Mouse (Mus musculus): ENCODE data around the gene 2310034G01Rik.
A peak's percentile ranks its signal among the peaks of the same experiment; 100 is the strongest.

2310034G01Rik gene

GRCm38 (mm10) chr19:46350168-46350932, at the start of gene 2310034G01Rik:
2310034G01Rik (minus strand) TSS chr19:46350302.
- no peak for DNase-seq

- DNase-seq = no peak
Measured at GRCm38 (mm10) chr19:46399886-46400285, 49.8 kb upstream of the 2310034G01Rik start.

- no peak for DNase-seq
Measured at GRCm38 (mm10) chr19:46399372-46399771, 49.3 kb upstream of the 2310034G01Rik start.

- DNase-seq = no peak
Measured at GRCm38 (mm10) chr19:46398401-46398800, 48.3 kb upstream of the 2310034G01Rik start.

GRCm38 (mm10) chr19:46397436-46398001, 47.4 kb upstream of the 2310034G01Rik start:
- DNase-seq = no peak

- DNase-seq = peak; percentile 97
Measured at GRCm38 (mm10) chr19:46396686-46397435, 46.8 kb upstream of the 2310034G01Rik start, which contains the start of gene Sufu. Sufu (plus strand) TSS chr19:46396896.

GRCm38 (mm10) chr19:46396109-46396508, 46.0 kb upstream of the 2310034G01Rik start:
- no peak for DNase-seq

GRCm38 (mm10) chr19:46395109-46396009, 45.3 kb upstream of the 2310034G01Rik start, which contains the start of gene Actr1a:
Actr1a (minus strand) TSS chr19:46395748.
- peak; percentile 95 for DNase-seq

- no peak for DNase-seq
Measured at GRCm38 (mm10) chr19:46394712-46395108, 44.6 kb upstream of the 2310034G01Rik start.

- no peak for DNase-seq
Measured at GRCm38 (mm10) chr19:46392018-46392417, 41.9 kb upstream of the 2310034G01Rik start.

GRCm38 (mm10) chr19:46389872-46390271, 39.8 kb upstream of the 2310034G01Rik start:
- no peak for DNase-seq

GRCm38 (mm10) chr19:46382275-46382674, 32.2 kb upstream of the 2310034G01Rik start:
- no peak for DNase-seq

- no peak for DNase-seq
Measured at GRCm38 (mm10) chr19:46375891-46376290, 25.8 kb upstream of the 2310034G01Rik start.

GRCm38 (mm10) chr19:46375489-46375888, 25.4 kb upstream of the 2310034G01Rik start:
- DNase-seq = no peak

- no peak for DNase-seq
Measured at GRCm38 (mm10) chr19:46374477-46375088, 24.5 kb upstream of the 2310034G01Rik start.

- DNase-seq = peak; percentile 48
Measured at GRCm38 (mm10) chr19:46369204-46369603, 19.1 kb upstream of the 2310034G01Rik start.

GRCm38 (mm10) chr19:46367798-46368590, 17.9 kb upstream of the 2310034G01Rik start:
- peak; percentile 58 for DNase-seq

- no peak for DNase-seq
Measured at GRCm38 (mm10) chr19:46363294-46364009, 13.3 kb upstream of the 2310034G01Rik start.

GRCm38 (mm10) chr19:46362104-46362503, 12.0 kb upstream of the 2310034G01Rik start:
- no peak for DNase-seq

- DNase-seq = no peak
Measured at GRCm38 (mm10) chr19:46358381-46358780, 8.3 kb upstream of the 2310034G01Rik start.
